Mouse (Mus musculus) inflammation-experienced regulatory T-cells, adult 6 months (primary cell): ENCODE data around the gene Grin3b. TPM values are rescaled to one million over a fixed set of nuclear protein-coding genes. Genes with fewer than 3 reads are reported as not detected.

Experiments used
- ATAC-seq: one replicate; pipeline ENCODE4 v1.8.0; 2017
- polyA plus RNA-seq, 3 experiments: library from polyadenylated mRNA; unstranded; fragments of 100-300 nt; shearing (Covaris generic); gene quantifications; one replicate each; pipeline ENCODE4 v1.2.1; 2017

The Grin3b gene
- under 1 TPM in 2 of 3 experiments, not detected in 1; 0.16 to 0.20 TPM for polyA plus RNA-seq

- no peak for ATAC-seq
Observed at GRCm38 (mm10) chr10:79970415-79971182, at the start of gene Grin3b. TSS of gene Grin3b (plus strand) at chr10:79970715.

GRCm38 (mm10) chr10:79920958-79921535, 49.5 kb upstream of the Grin3b start, which contains the start of gene R3hdm4:
TSS of gene R3hdm4 (minus strand) at chr10:79921208.
- ATAC-seq = no peak

- ATAC-seq = no peak
Observed at GRCm38 (mm10) chr10:79921572-79921971, 48.9 kb upstream of the Grin3b start.

- ATAC-seq = peak; percentile 51
Observed at GRCm38 (mm10) chr10:79924998-79925784, 45.3 kb upstream of the Grin3b start.

- no peak for ATAC-seq
Observed at GRCm38 (mm10) chr10:79925785-79926490, 44.6 kb upstream of the Grin3b start.

- ATAC-seq = peak; percentile 81
Observed at GRCm38 (mm10) chr10:79926491-79927323, 43.8 kb upstream of the Grin3b start, which contains the start of gene Arid3a. TSS of gene Arid3a (plus strand) at chr10:79927043.

GRCm38 (mm10) chr10:79927324-79928029, 43.0 kb upstream of the Grin3b start:
- no peak for ATAC-seq

GRCm38 (mm10) chr10:79928030-79928694, 42.4 kb upstream of the Grin3b start:
- no peak for ATAC-seq

GRCm38 (mm10) chr10:79928907-79929701, 41.4 kb upstream of the Grin3b start:
- no peak for ATAC-seq

GRCm38 (mm10) chr10:79929967-79930825, 40.3 kb upstream of the Grin3b start:
- no peak for ATAC-seq

- no peak for ATAC-seq
Observed at GRCm38 (mm10) chr10:79930826-79931186, 39.7 kb upstream of the Grin3b start.

- ATAC-seq = no peak
Observed at GRCm38 (mm10) chr10:79931797-79932196, 38.7 kb upstream of the Grin3b start.

GRCm38 (mm10) chr10:79932736-79933135, 37.8 kb upstream of the Grin3b start:
- no peak for ATAC-seq

- no peak for ATAC-seq
Observed at GRCm38 (mm10) chr10:79933145-79933679, 37.3 kb upstream of the Grin3b start.

- ATAC-seq = no peak
Observed at GRCm38 (mm10) chr10:79933861-79934260, 36.7 kb upstream of the Grin3b start.

- no peak for ATAC-seq
Observed at GRCm38 (mm10) chr10:79934272-79934721, 36.2 kb upstream of the Grin3b start.

GRCm38 (mm10) chr10:79934794-79935569, 35.5 kb upstream of the Grin3b start:
- ATAC-seq = no peak
